Mouse (Mus musculus): ENCODE measurements around the gene Hdac4.

DNA sequence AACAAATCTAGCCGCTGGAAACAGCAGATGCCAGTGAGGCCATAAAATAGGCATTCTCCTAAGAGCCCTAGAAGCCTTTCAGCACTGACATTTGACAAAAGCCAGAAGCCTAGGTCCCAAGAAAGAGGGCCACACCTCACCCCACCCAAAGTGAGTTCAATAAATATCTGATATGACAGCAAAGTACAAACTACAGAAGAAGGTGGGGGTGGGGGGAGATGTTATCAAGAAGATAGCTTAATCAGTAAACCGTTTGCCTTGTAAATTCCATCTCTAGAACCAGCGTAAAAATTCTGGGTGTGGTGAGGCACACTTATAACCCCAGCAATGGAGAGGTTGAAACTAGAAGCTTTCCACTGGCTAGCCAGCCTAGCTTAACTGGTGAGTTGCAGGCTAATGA is 111.5 kb downstream of the Hdac4 start:
- no peak for TF ChIP-seq CTCF (IDR thresholded peaks at IDR 0.05; ENCODE audit: borderline replicate concordance, insufficient read depth, low read length)
- no peak for TF ChIP-seq POLR2A (IDR thresholded peaks at IDR 0.05; ENCODE audit: low read depth, low read length)
